Mouse (Mus musculus): ENCODE data around the gene Ttc38.

Ttc38 gene

DNA sequence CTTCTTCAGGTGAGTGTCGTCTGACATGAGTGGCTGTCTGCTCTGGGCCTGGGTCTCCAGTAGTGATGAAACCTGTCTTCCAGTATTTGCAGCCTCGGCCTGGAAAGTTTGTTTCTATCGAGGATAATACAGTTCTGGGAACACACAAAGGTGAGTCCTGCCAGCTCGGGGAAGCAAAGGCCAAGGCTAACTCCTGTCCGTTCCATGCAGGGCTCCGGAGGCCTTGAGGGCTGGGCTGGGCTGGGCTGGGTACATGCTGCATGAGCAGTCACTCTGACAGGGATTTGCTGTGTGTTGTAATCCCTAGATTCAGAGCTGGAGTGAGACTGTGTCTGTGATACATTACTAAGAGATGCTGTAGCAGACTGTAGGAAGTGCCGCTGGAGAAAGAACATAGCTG is 61.8 kb downstream of the Ttc38 start:
- no peak for DNase-seq (ENCODE audit: low read depth, low spot score)

GRCm38 (mm10) chr15:85896284-85896683 is 64.2 kb downstream of the Ttc38 start:
- peak; percentile 81 for DNase-seq (ENCODE audit: low read depth, low spot score)

DNA sequence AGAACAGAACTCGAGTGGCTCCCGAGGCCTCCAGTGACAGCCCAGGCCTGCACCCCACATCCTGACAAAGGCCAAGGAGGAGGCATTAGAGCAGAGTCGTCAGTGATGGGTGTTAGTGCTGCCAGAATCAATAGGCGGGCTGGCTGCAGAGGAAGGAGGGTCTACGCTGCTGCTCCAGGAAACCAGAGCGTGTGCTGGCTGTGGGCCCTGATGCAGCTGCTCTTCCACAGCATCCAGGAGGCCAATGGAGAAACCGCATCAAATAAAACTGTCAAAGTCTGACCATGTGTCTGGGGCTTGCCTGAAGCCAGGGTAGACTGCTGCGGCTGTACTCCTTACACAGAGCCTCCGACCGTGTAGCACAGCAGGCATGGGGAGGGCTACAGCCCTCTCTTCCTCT is 65.0 kb downstream of the Ttc38 start:
- DNase-seq (ENCODE audit: low read depth, low spot score), result no peak

GRCm38 (mm10) chr15:85899396-85899795 is 67.3 kb downstream of the Ttc38 start:
- DNase-seq (ENCODE audit: low read depth, low spot score), result no peak

DNA sequence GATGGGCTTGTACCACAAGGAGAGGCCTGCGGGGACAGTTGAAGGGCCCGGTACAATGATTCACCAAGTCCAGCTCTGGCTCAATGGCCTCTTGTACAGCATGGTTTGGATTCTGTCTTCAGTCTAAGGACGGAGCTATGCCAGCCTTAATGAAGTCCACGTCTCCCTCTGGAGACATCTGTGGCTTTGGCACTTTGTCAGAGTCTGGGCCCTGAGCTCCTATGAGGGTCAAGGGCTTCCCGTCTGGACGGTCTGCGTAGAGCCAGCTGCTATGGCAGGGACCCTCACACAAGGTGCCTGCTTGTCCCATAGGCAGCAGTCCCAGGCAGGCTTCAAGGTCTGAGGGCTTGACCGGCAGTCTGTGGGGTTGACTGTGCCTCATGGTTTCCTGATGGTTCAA is 68.2 kb downstream of the Ttc38 start:
- DNase-seq (ENCODE audit: low read depth, low spot score), result no peak

DNA sequence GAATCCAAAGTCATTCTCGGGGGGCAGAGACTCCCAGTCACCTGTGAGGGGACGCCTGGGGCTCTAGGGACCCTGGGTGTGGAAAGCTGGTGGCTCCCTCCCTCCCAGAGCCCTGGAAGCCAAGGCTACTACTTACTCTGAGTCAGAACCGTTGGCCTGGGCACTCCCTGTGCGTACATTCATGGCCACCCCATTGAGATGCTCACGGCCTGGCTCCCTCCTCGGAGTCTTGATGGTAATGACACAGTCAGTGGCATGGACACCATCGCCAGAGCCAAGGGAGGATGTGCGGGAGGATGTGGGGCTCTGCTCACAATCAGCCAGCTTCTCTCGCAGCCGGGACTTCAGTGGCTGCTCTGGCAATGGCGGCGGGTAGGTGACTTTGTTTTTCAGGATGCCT is 68.7 kb downstream of the Ttc38 start:
- DNase-seq (ENCODE audit: low read depth, low spot score), result no peak

GRCm38 (mm10) chr15:85902505-85902904 is 70.4 kb downstream of the Ttc38 start:
- DNase-seq (ENCODE audit: low read depth, low spot score), result no peak

- peak; percentile 62 for DNase-seq (ENCODE audit: low read depth, low spot score)
Observed at GRCm38 (mm10) chr15:85903826-85904225, 71.7 kb downstream of the Ttc38 start.

Measured in R1 (cell line).